Comparison of ENCODE assay signal across 7 mouse cellular contexts in genomic region chr14:34768373-34768772, GRCm38 (mm10). TPM values are rescaled to one million over a fixed set of nuclear protein-coding genes. Genes with fewer than 3 reads are reported as not detected.
DNase-seq lines count a peak whose midpoint lies in the region; ATAC-seq lines count a peak whose summit lies in the region.

No protein-coding gene starts in this region.

- intact Hi-C loops in gastrocnemius, postnatal 36 days (cut with DNase I) = no loop called here
- intact Hi-C loops in left cerebral cortex, postnatal 4 days (cut with DNase I) = no loop called here

- peak overlapping the region; percentile 45 for H3K4me3 ChIP-seq in intestine, embryonic 15.5 days (replicated peaks)
- peak overlapping the region; percentile 62 for H3K4me3 ChIP-seq in midbrain, embryonic 10.5 days

- WGBS in intestine, embryonic 15.5 days = 1% methylated on average over 10 of the region's 10 CpGs
- WGBS in midbrain, embryonic 10.5 days = 2% methylated on average over 10 of the region's 10 CpGs

- H3K27ac ChIP-seq in intestine, embryonic 15.5 days = no peak overlapping the region
- H3K27ac ChIP-seq in midbrain, embryonic 10.5 days (replicated peaks) = no peak overlapping the region

- peaks cover 9% of the 10 kb centered on the region; the same call in 1 of the 2 replicates for H3K4me1 ChIP-seq in intestine, embryonic 15.5 days (replicated peaks)
- peaks cover 19% of the 10 kb centered on the region for H3K4me1 ChIP-seq in midbrain, embryonic 10.5 days

- no peaks in the 10 kb centered on the region for H3K36me3 ChIP-seq in intestine, embryonic 15.5 days
- no peaks in the 10 kb centered on the region for H3K36me3 ChIP-seq in midbrain, embryonic 10.5 days

- ATAC-seq in intestine, embryonic 15.5 days = peak; percentile 67

- H3K9me3 ChIP-seq in intestine, embryonic 15.5 days = no peaks in the 10 kb centered on the region
- no peaks in the 10 kb centered on the region for H3K9me3 ChIP-seq in midbrain, embryonic 10.5 days (replicated peaks)

- H3K9ac ChIP-seq in intestine, embryonic 15.5 days = no peak overlapping the region

- no peaks in the 10 kb centered on the region; the same call in 1 of the 2 replicates for H3K27me3 ChIP-seq in intestine, embryonic 15.5 days (replicated peaks)
- peaks cover 26% of the 10 kb centered on the region for H3K27me3 ChIP-seq in midbrain, embryonic 10.5 days (ENCODE audit: low read depth, poor library complexity, severe bottlenecking)

- peak; percentile 88 for DNase-seq in adrenal gland, adult 2 months
- DNase-seq in embryo, embryonic 11.5 days (ENCODE audit: low read depth, low spot score) = peak; percentile 51
- DNase-seq in gastrocnemius, postnatal 36 days = peak; percentile 67 to 71
- DNase-seq in left cerebral cortex, postnatal 4 days = peak; percentile 63
- DNase-seq in midbrain, embryonic 10.5 days (ENCODE audit: low spot score) = peak; percentile 64
- DNase-seq in right cerebral cortex, postnatal 4 days = peak; percentile 55

- H3K4me2 ChIP-seq in intestine, embryonic 15.5 days (replicated peaks) = peak overlapping the region; percentile 98

RNA-seq across cellular contexts. Expression of gene Grid1, which starts 51.5 kb away (rescaled TPM):
- total RNA-seq in adrenal gland, adult 2 months (2021) = under 1 TPM; 0.62 to 0.63 TPM
- polyA plus RNA-seq in adrenal gland, adult 2 months (2012; rRNA removed) = 0.12 and 0.18 TPM in 2 replicates
- not detected for total RNA-seq in gastrocnemius, postnatal 36 days (2021)
- polyA plus RNA-seq in intestine, embryonic 15.5 days (2015; fragmentation: Nextera tagmentation; extraction: Ambion mirVana) = 0.33 and 0.41 TPM in 2 replicates
- 10 to 100 TPM; 42.9 to 51.1 TPM for total RNA-seq in left cerebral cortex, postnatal 4 days (2021)
- 0.28 and 0.40 TPM in 2 replicates for polyA plus RNA-seq in midbrain, embryonic 10.5 days (2016; fragmentation: Nextera tagmentation; extraction: Ambion mirVana)

Comparison
In these comparisons a context has a peak if more than half of its experiments do, and no peak if none do; other contexts are left out.
1. RNA of gene Grid1, which starts 51.5 kb away (total RNA-seq): 42.9 to 51.1 TPM in left cerebral cortex, postnatal 4 days; 0.62 to 0.63 TPM in adrenal gland, adult 2 months and not detected in gastrocnemius, postnatal 36 days; every median in the first group is over 10 times any median in the second.
2. Peak in every context shown above with its lines, with median percentiles within 50 percentile points of each other: DNase-seq.